Mouse (Mus musculus) brain, embryonic 14.5 days (tissue): ENCODE results near the gene Cmip.

ENCODE experiments used
- CTCF ChIP-seq: fragments of 200-500 bp; IDR thresholded peaks from 2 replicates; pipeline ENCODE4 v1.5.1; 2012; ENCODE audit warnings: inconsistent platforms, mild to moderate bottlenecking, moderate library complexity, borderline replicate concordance; ENCODE audit not compliant: insufficient read depth, insufficient read length; ENCODE audit errors: extremely low read depth
- POLR2A ChIP-seq: fragments of 200-500 bp; IDR thresholded peaks from 2 replicates; pipeline ENCODE4 v1.6.1; 2012; ENCODE audit warnings: mild to moderate bottlenecking, inconsistent platforms, borderline replicate concordance; ENCODE audit not compliant: poor library complexity, insufficient read depth, insufficient read length, severe bottlenecking; ENCODE audit errors: extremely low read depth

DNA sequence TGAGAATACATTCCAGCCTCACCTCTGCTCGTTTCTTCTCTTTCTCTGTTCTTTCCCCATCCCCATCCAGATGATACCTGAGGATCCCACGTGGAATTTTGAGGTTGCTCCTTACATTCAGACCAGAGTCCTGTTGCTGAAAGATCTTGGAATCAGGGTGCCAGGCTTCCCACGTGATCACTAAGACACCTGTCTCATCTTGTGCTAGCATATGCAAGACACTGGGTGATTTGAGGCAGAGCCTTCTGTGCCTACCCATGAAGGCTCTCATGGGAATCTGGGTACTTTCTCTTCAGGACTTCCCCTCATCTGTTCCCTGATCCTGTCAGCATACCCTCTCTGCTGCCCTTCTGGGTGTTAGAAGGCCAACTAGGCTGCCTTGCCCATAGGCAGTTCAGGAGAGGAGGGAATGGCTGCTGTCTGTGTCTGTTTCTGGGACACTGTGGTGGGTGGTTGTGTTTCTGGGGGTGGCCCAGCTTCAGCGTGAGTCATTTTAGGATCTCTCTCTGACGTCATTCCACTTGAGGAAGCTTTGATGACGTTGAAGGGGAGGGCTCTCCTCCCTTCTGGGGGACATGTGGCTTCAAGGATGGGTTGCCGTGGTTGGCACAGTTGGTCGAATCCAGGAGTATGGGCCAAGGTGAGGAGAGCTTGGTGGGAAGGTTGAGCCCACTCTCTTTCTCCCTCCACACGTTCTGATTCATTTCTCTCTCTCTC, 28.1 kb downstream of the Cmip start:
- no peak for TF ChIP-seq POLR2A
- TF ChIP-seq CTCF = no peak
